Mouse (Mus musculus) midbrain, embryonic 13.5 days (tissue): Measurements from ENCODE around the gene Ddx50. TPM values are rescaled to one million over a fixed set of nuclear protein-coding genes. Genes with fewer than 3 reads are reported as not detected.

Source experiments
- ATAC-seq: fragments of 200-750 bp; cut with Nextera tagmentation; 2 replicates; pipeline ENCODE4 v1.8.0; 2017; ENCODE audit warnings: mild to moderate bottlenecking, moderate TSS enrichment, moderate library complexity
- H3K27ac ChIP-seq: fragments of 300-500 bp; sonication (generic); 2 replicates; pipeline ENCODE4 v1.5.1; 2015; ENCODE audit warnings: inconsistent platforms, mild to moderate bottlenecking, moderate library complexity
- H3K27me3 ChIP-seq: fragments of 300-500 bp; sonication (generic); 2 replicates; pipeline ENCODE4 v1.6.1; 2015; ENCODE audit warnings: mild to moderate bottlenecking, inconsistent platforms
- H3K36me3 ChIP-seq: fragments of 300-500 bp; sonication (generic); 2 replicates; pipeline ENCODE4 v1.6.1; 2015; ENCODE audit warnings: mild to moderate bottlenecking, inconsistent platforms
- H3K4me1 ChIP-seq: fragments of 300-500 bp; sonication (generic); replicated peaks from 2 replicates; pipeline ENCODE4 v1.6.1; 2015; ENCODE audit warnings: inconsistent platforms
- H3K4me2 ChIP-seq: fragments of 300-500 bp; sonication (generic); replicated peaks from 2 replicates; pipeline ENCODE4 v1.6.1; 2015; ENCODE audit warnings: moderate library complexity, mild to moderate bottlenecking, inconsistent platforms
- H3K4me3 ChIP-seq: fragments of 300-500 bp; sonication (generic); replicated peaks from 2 replicates; pipeline ENCODE4 v1.5.1; 2015; ENCODE audit warnings: mild to moderate bottlenecking, inconsistent platforms
- H3K9ac ChIP-seq: fragments of 300-500 bp; sonication (generic); replicated peaks from 2 replicates; pipeline ENCODE4 v1.6.1; 2015; ENCODE audit warnings: mild to moderate bottlenecking, inconsistent platforms
- H3K9me3 ChIP-seq: fragments of 300-500 bp; sonication (generic); 2 replicates; pipeline ENCODE4 v1.6.1; 2016; ENCODE audit warnings: mild to moderate bottlenecking, inconsistent platforms
- WGBS: fragments of 180-500 bp; shearing (Covaris S2); methylation state at CpG from one replicate; pipeline ENCODE4 v1.1.7; 2015; 5-methylcytosine and 5-hydroxymethylcytosine counted together
- microRNA-seq: library from miRNA; unstranded; fragments of <30 nt; microRNA quantifications from one replicate; pipeline ENCODE4, GENCODE M21; 2016
- polyA plus RNA-seq: library from polyadenylated mRNA; unstranded; fragments of >200 nt; fragmentation: Nextera tagmentation; extraction: Ambion mirVana; gene quantifications from 2 replicates; pipeline ENCODE4 v1.2.1, GENCODE M21; 2015

The Ddx50 gene
- polyA plus RNA-seq, 1 experiment from 2014 or later, result 102 TPM

- H3K27ac ChIP-seq, result no peak overlapping the region
- H3K9me3 ChIP-seq, result no peaks in the 10 kb centered on the region
- H3K27me3 ChIP-seq, result no peaks in the 10 kb centered on the region
- H3K4me3 ChIP-seq, result no peak overlapping the region
- H3K4me2 ChIP-seq, result no peak overlapping the region
- no peaks in the 10 kb centered on the region for H3K4me1 ChIP-seq
- ATAC-seq, result no peak
- WGBS, result 97% methylated on average over 4 of the region's 4 CpGs
- H3K36me3 ChIP-seq, result peaks cover 85% of the 10 kb centered on the region
- no peak overlapping the region for H3K9ac ChIP-seq
Measured at GRCm38 (mm10) chr10:62568861-62569260, 82.2 kb downstream of the Ddx50 start.

Small RNA genes lying within 50 kb of the gene (microRNA-seq; reads per million reads assigned to microRNA genes)
- gene Mir7215, result not detected

Other genes starting within 250 kb of the Ddx50 start
- 0.13 and 0.14 TPM in 2 replicates for gene Hkdc1, start 228.7 kb downstream of the Ddx50 start, polyA plus RNA-seq
- gene 4930507D05Rik, start 201.7 kb downstream of the Ddx50 start, polyA plus RNA-seq, result 1.2 and 1.4 TPM in 2 replicates
- gene Supv3l1, start 201.5 kb downstream of the Ddx50 start, polyA plus RNA-seq, result 23.3 and 23.6 TPM in 2 replicates
- 68.5 and 69.2 TPM in 2 replicates for gene Vps26a, start 164.4 kb downstream of the Ddx50 start, polyA plus RNA-seq
- 7.3 and 8.7 TPM in 2 replicates for gene Srgn, start 123.8 kb downstream of the Ddx50 start, polyA plus RNA-seq
- 62.1 and 69.1 TPM in 2 replicates for gene Kif1bp, start 72.8 kb downstream of the Ddx50 start, polyA plus RNA-seq
- gene Ddx21, start 48.9 kb downstream of the Ddx50 start, polyA plus RNA-seq, result 18.2 and 20.0 TPM in 2 replicates
- gene Stox1, start 74.9 kb upstream of the Ddx50 start, polyA plus RNA-seq, result 2.3 and 2.9 TPM in 2 replicates
- 132 and 136 TPM in 2 replicates for gene Ccar1, start 141.1 kb upstream of the Ddx50 start, polyA plus RNA-seq